ENCODE assay signal across 11 mouse cellular contexts in genomic region chr5:124872033-124872432, GRCm38 (mm10). TPM values are rescaled to one million over a fixed set of nuclear protein-coding genes. Genes with fewer than 3 reads are reported as not detected.
DNase-seq lines count a peak whose midpoint lies in the region; ATAC-seq and TF ChIP-seq lines count a peak whose summit lies in the region.
"Had no signal": no experiment of that assay in that cellular context is flagged by ENCODE, and none has a peak within 500 bp of the region (broad histone marks: within the 10 kb centered on the region; RNA-seq: fewer than 3 reads in every experiment).

No protein-coding gene starts in this region.

- no peak overlapping the region for H3K9ac ChIP-seq in kidney, embryonic 15.5 days
- H3K9ac ChIP-seq in midbrain, embryonic 13.5 days (replicated peaks) = no peak overlapping the region
- H3K9ac ChIP-seq: forebrain, embryonic 12.5 days; midbrain, embryonic 15.5 days had no signal

- TF ChIP-seq CTCF in embryonic fibroblast, embryonic 13.5 days (IDR thresholded peaks at IDR 0.05; ENCODE audit: borderline replicate concordance, insufficient read depth, low read length) = no peak

- no peak overlapping the region for H3K4me2 ChIP-seq in kidney, embryonic 15.5 days
- no peak overlapping the region for H3K4me2 ChIP-seq in midbrain, embryonic 13.5 days (replicated peaks)
- H3K4me2 ChIP-seq: forebrain, embryonic 12.5 days; midbrain, embryonic 15.5 days had no signal

- H3K9me3 ChIP-seq in kidney, embryonic 15.5 days (replicated peaks) = no peaks in the 10 kb centered on the region
- H3K9me3 ChIP-seq in midbrain, embryonic 13.5 days = no peaks in the 10 kb centered on the region
- H3K9me3 ChIP-seq: forebrain, embryonic 12.5 days; midbrain, embryonic 15.5 days had no signal

- H3K4me3 ChIP-seq in kidney, embryonic 15.5 days (replicated peaks) = no peak overlapping the region
- no peak overlapping the region for H3K4me3 ChIP-seq in embryonic fibroblast, embryonic 13.5 days (ENCODE audit: insufficient read depth, low read length)
- H3K4me3 ChIP-seq in midbrain, embryonic 13.5 days (replicated peaks) = no peak overlapping the region
- H3K4me3 ChIP-seq: forebrain, embryonic 12.5 days; layer of hippocampus, adult 2 months; midbrain, embryonic 15.5 days had no signal

- no peaks in the 10 kb centered on the region for H3K27me3 ChIP-seq in kidney, embryonic 15.5 days
- H3K27me3 ChIP-seq in midbrain, embryonic 13.5 days = no peaks in the 10 kb centered on the region
- H3K27me3 ChIP-seq: forebrain, embryonic 12.5 days; midbrain, embryonic 15.5 days had no signal

- H3K27ac ChIP-seq in kidney, embryonic 15.5 days = 0 out of 2 replicates have a peak overlapping the region, but pooled peaks have one; percentile 6
- 0 out of 2 replicates have a peak overlapping the region, but pooled peaks have one; percentile 1 for H3K27ac ChIP-seq in embryonic fibroblast, embryonic 13.5 days (ENCODE audit: insufficient read depth, low read length)
- no peak overlapping the region for H3K27ac ChIP-seq in midbrain, embryonic 13.5 days
- H3K27ac ChIP-seq: forebrain, embryonic 12.5 days; layer of hippocampus, adult 2 months; midbrain, embryonic 15.5 days had no signal

- peaks cover 48% of the 10 kb centered on the region for H3K36me3 ChIP-seq in kidney, embryonic 15.5 days
- H3K36me3 ChIP-seq in midbrain, embryonic 13.5 days = peaks cover 34% of the 10 kb centered on the region
- H3K36me3 ChIP-seq: midbrain, embryonic 15.5 days had no signal

- H3K4me1 ChIP-seq in kidney, embryonic 15.5 days = peaks cover 48% of the 10 kb centered on the region
- H3K4me1 ChIP-seq in embryonic fibroblast, embryonic 13.5 days (ENCODE audit: control insufficient read depth, insufficient read depth, low read length) = peaks cover 5% of the 10 kb centered on the region
- peaks cover 47% of the 10 kb centered on the region for H3K4me1 ChIP-seq in midbrain, embryonic 13.5 days (replicated peaks)

- no peak for TF ChIP-seq POLR2A in embryonic fibroblast, embryonic 13.5 days (IDR thresholded peaks at IDR 0.05; ENCODE audit: low read depth, low read length)

- no peak for DNase-seq in kidney, postnatal 4 days
- peak; percentile 73 for DNase-seq in NIH3T3 (ENCODE audit: low read depth)
- peak; percentile 16 for DNase-seq in lung, postnatal 10 days
- no peak for DNase-seq in left cerebral cortex, adult 18-20 months (ENCODE audit: low spot score in 2 of 2)
- DNase-seq: liver had no signal

- WGBS in kidney, embryonic 15.5 days = 73% methylated on average over 2 of the region's 2 CpGs
- whole genome bisulfite sequencing in midbrain, embryonic 13.5 days = 73% methylated on average over 2 of the region's 2 CpGs

- no peak for ATAC-seq in kidney, embryonic 15.5 days (replicated peaks; ENCODE audit: low FRiP score)
- ATAC-seq in midbrain, embryonic 13.5 days = no peak
- ATAC-seq: midbrain, embryonic 15.5 days had no signal

RNA-seq across cellular contexts. Expression of gene Zfp664, which starts 9.5 kb away (rescaled TPM):
- 118 and 126 TPM in 2 replicates for polyA plus RNA-seq in kidney, embryonic 15.5 days (2015; fragmentation: Nextera tagmentation; extraction: Ambion mirVana)
- 43.0 and 54.0 TPM in 2 replicates for polyA plus RNA-seq in embryonic fibroblast, embryonic 13.5 days (2011; ENCODE audit: insufficient read length, low read depth, missing spikeins)
- 10 to 100 TPM; 68.5 to 72.7 TPM for total RNA-seq in left cerebral cortex, adult 18-20 months (2021)
- 163 and 174 TPM in 2 replicates for polyA plus RNA-seq in midbrain, embryonic 13.5 days (2015; fragmentation: Nextera tagmentation; extraction: Ambion mirVana)

RNA-seq across cellular contexts. Expression of gene Ccdc92, which starts 9.8 kb away (rescaled TPM):
- 9.1 and 9.7 TPM in 2 replicates for polyA plus RNA-seq in kidney, embryonic 15.5 days (2015; fragmentation: Nextera tagmentation; extraction: Ambion mirVana)
- 1.5 and 2.6 TPM in 2 replicates for polyA plus RNA-seq in embryonic fibroblast, embryonic 13.5 days (2011; ENCODE audit: insufficient read length, low read depth, missing spikeins)
- 10 to 100 TPM; 89.4 to 91.9 TPM for total RNA-seq in left cerebral cortex, adult 18-20 months (2021)
- 24.8 and 28.0 TPM in 2 replicates for polyA plus RNA-seq in midbrain, embryonic 13.5 days (2015; fragmentation: Nextera tagmentation; extraction: Ambion mirVana)

Comparison
In these comparisons a context has a peak if more than half of its experiments do, and no peak if none do; other contexts are left out.
1. DNase-seq: peak in NIH3T3 (single experiment) and lung, postnatal 10 days (single experiment); none in kidney, postnatal 4 days (0 of 2) and left cerebral cortex, adult 18-20 months (0 of 2).